Mouse (Mus musculus) CH12.LX (cell line): ENCODE measurements around the gene Crip1. TPM values are rescaled to one million over a fixed set of nuclear protein-coding genes. Genes with fewer than 3 reads are reported as not detected.
A peak's percentile ranks its signal among the peaks of the same experiment; 100 is the strongest.

Source experiments
- DNase-seq: peaks from one replicate; pipeline ENCODE4 v3.0.0-alpha.2; 2013; ENCODE audit errors: extremely low read depth
- H3K27ac ChIP-seq: 2 replicates; pipeline ENCODE4 v1.5.1; 2012; ENCODE audit warnings: low read depth, mild to moderate bottlenecking, control low read depth, moderate library complexity; ENCODE audit not compliant: insufficient read depth
- H3K27me3 ChIP-seq: replicated peaks from 2 replicates; pipeline ENCODE3; 2012; ENCODE audit warnings: inconsistent platforms
- H3K36me3 ChIP-seq, 2 experiments: replicated peaks in 1 of 2; 2 replicates each; pipeline versions ENCODE3 to v1.6.1; 2012; ENCODE audit warnings: inconsistent platforms in 1 of 2, low read length in 1 of 2, mild to moderate bottlenecking in 1 of 2, mixed read lengths in 1 of 2, moderate library complexity in 1 of 2; ENCODE audit not compliant: control insufficient read depth in 1 of 2, insufficient read depth in 1 of 2
- H3K4me1 ChIP-seq, 2 experiments: 2 replicates each; pipeline ENCODE4 v1.6.1; 2012; ENCODE audit warnings: inconsistent platforms in 1 of 2, moderate library complexity in 1 of 2; ENCODE audit not compliant: insufficient read depth in 2 of 2, control insufficient read depth in 1 of 2
- H3K4me2 ChIP-seq: 2 replicates; pipeline ENCODE4 v1.6.1; 2012; ENCODE audit warnings: low read depth, mild to moderate bottlenecking, control low read depth; ENCODE audit not compliant: poor library complexity, insufficient read depth, severe bottlenecking
- H3K4me3 ChIP-seq, 3 experiments: fragments of 150-350 bp in 1 of 3; sonication (generic) in 1 of 3; replicated peaks in 1 of 3; 2 replicates each; pipeline versions ENCODE3 to v1.5.1; 2011 to 2012; ENCODE audit warnings: low read depth in 2 of 3, low read length in 2 of 3, mild to moderate bottlenecking in 2 of 3, moderate library complexity in 2 of 3, control low read depth in 1 of 3, improper control_type of control experiment in 1 of 3, inconsistent platforms in 1 of 3, mixed read lengths in 1 of 3; ENCODE audit not compliant: poor library complexity in 1 of 3
- H3K79me2 ChIP-seq: replicated peaks from 2 replicates; pipeline ENCODE4 v1.6.1; 2012; ENCODE audit warnings: mild to moderate bottlenecking, moderate library complexity; ENCODE audit not compliant: control insufficient read depth, poor library complexity, insufficient read depth, severe bottlenecking; ENCODE audit errors: extremely low read depth
- H3K9ac ChIP-seq: 2 replicates; pipeline ENCODE4 v1.6.1; 2012; ENCODE audit warnings: low read depth, mild to moderate bottlenecking, control low read depth, moderate library complexity; ENCODE audit not compliant: insufficient read depth
- H3K9me3 ChIP-seq: replicated peaks from 2 replicates; pipeline ENCODE3; 2012; ENCODE audit warnings: low read length, inconsistent platforms, mixed read lengths
- BHLHE40 ChIP-seq: IDR thresholded peaks from 2 replicates; pipeline ENCODE4 v1.6.1; 2011; ENCODE audit warnings: mild to moderate bottlenecking, low read depth, low read length, improper control_type of control experiment
- CHD1 ChIP-seq: IDR thresholded peaks from 2 replicates; pipeline ENCODE4 v1.6.1; 2012; ENCODE audit warnings: low read depth, low read length, improper control_type of control experiment, inconsistent platforms
- CHD2 ChIP-seq: IDR thresholded peaks from 2 replicates; pipeline ENCODE4 v1.6.1; 2011; ENCODE audit warnings: low read length, improper control_type of control experiment
- CTCF ChIP-seq, 2 experiments: IDR thresholded peaks in 1 of 2; conservative IDR thresholded peaks in 1 of 2; 2 replicates each; pipeline ENCODE4 v1.5.1; 2011 to 2012; ENCODE audit warnings: low read depth in 2 of 2, low read length in 2 of 2, improper control_type of control experiment in 1 of 2, inconsistent platforms in 1 of 2, mild to moderate bottlenecking in 1 of 2, moderate library complexity in 1 of 2
- E2F4 ChIP-seq: IDR thresholded peaks from 2 replicates; pipeline ENCODE4 v1.6.1; 2011; ENCODE audit warnings: low read depth, low read length, improper control_type of control experiment; ENCODE audit not compliant: insufficient replicate concordance
- EP300 ChIP-seq: IDR thresholded peaks from 2 replicates; pipeline ENCODE4 v1.6.1; 2011; ENCODE audit warnings: low read length, improper control_type of control experiment
- GABPA ChIP-seq: IDR thresholded peaks from 2 replicates; pipeline ENCODE4 v1.6.1; 2012; ENCODE audit warnings: low read depth, low read length, improper control_type of control experiment, inconsistent platforms; ENCODE audit not compliant: insufficient replicate concordance
- HCFC1 ChIP-seq: IDR thresholded peaks from 2 replicates; pipeline ENCODE4 v1.6.1; 2012; ENCODE audit warnings: low read depth, mild to moderate bottlenecking, inconsistent platforms, low read length, improper control_type of control experiment
- JUN ChIP-seq: IDR thresholded peaks from 2 replicates; pipeline ENCODE4 v1.6.1; 2011; ENCODE audit warnings: low read depth, mild to moderate bottlenecking, low read length, improper control_type of control experiment, moderate library complexity; ENCODE audit not compliant: insufficient read depth
- JUND ChIP-seq: conservative IDR thresholded peaks from 2 replicates; pipeline ENCODE4 v1.6.1; 2011; ENCODE audit warnings: low read depth, low read length, improper control_type of control experiment
- KAT2A ChIP-seq: IDR thresholded peaks from 2 replicates; pipeline ENCODE4 v1.6.1; 2012; ENCODE audit warnings: low read length, improper control_type of control experiment, inconsistent platforms; ENCODE audit not compliant: insufficient replicate concordance
- MAFK ChIP-seq: IDR thresholded peaks from 2 replicates; pipeline ENCODE4 v1.6.1; 2011; ENCODE audit warnings: low read length, improper control_type of control experiment; ENCODE audit not compliant: insufficient replicate concordance
- MAX ChIP-seq: IDR thresholded peaks from 2 replicates; pipeline ENCODE4 v1.6.1; 2011; ENCODE audit warnings: low read length, improper control_type of control experiment
- SIN3A ChIP-seq: IDR thresholded peaks from 2 replicates; pipeline ENCODE4 v1.6.1; 2012; ENCODE audit warnings: low read length, improper control_type of control experiment, inconsistent platforms
- TBP ChIP-seq: conservative IDR thresholded peaks from 2 replicates; pipeline ENCODE4 v1.6.1; 2011; ENCODE audit warnings: low read depth, low read length, improper control_type of control experiment
- TCF12 ChIP-seq: IDR thresholded peaks from 2 replicates; pipeline ENCODE4 v1.6.1; 2014; ENCODE audit warnings: low read depth, mild to moderate bottlenecking, inconsistent platforms, low read length, improper control_type of control experiment
- UBTF ChIP-seq: IDR thresholded peaks from 2 replicates; pipeline ENCODE4 v1.6.1; 2012; ENCODE audit warnings: low read depth, mild to moderate bottlenecking, inconsistent platforms, low read length, improper control_type of control experiment, moderate library complexity
- USF1 ChIP-seq: IDR thresholded peaks from 2 replicates; pipeline ENCODE4 v1.6.1; 2014; ENCODE audit warnings: low read depth, mild to moderate bottlenecking, inconsistent platforms, low read length, improper control_type of control experiment
- USF2 ChIP-seq: conservative IDR thresholded peaks from 2 replicates; pipeline ENCODE4 v1.6.1; 2011; ENCODE audit warnings: low read depth, low read length, improper control_type of control experiment
- ZC3H11A ChIP-seq: IDR thresholded peaks from 2 replicates; pipeline ENCODE4 v1.6.1; 2012; ENCODE audit warnings: low read depth, mild to moderate bottlenecking, inconsistent platforms, low read length, improper control_type of control experiment
- ZKSCAN1 ChIP-seq: IDR thresholded peaks from 2 replicates; pipeline ENCODE4 v1.6.1; 2012; ENCODE audit warnings: low read depth, inconsistent platforms, low read length, improper control_type of control experiment, borderline replicate concordance
- ZMIZ1 ChIP-seq: IDR thresholded peaks from 2 replicates; pipeline ENCODE4 v1.6.1; 2012; ENCODE audit warnings: low read depth, mild to moderate bottlenecking, inconsistent platforms, low read length, improper control_type of control experiment
- ZNF384 ChIP-seq: IDR thresholded peaks from 2 replicates; pipeline ENCODE4 v1.6.1; 2012; ENCODE audit warnings: low read depth, low read length, improper control_type of control experiment, inconsistent platforms
- dilution Hi-C: fragments of 300-500 bp; cut with MboI; formaldehyde crosslinking; loops from 2 replicates; pipeline ENCODE4 v1.14.3; 2020; ENCODE audit warnings: low sequenced_read_pairs; ENCODE audit not compliant: extremely low pct_unique_long_range_greater_than_20kb, extremely low pct_ligation_motif_present
- in situ Hi-C: fragments of 300-500 bp; cut with MboI; formaldehyde crosslinking; loops from 3 replicates; pipeline ENCODE4 v1.14.3; 2019; ENCODE audit warnings: low sequenced_read_pairs, low pct_ligation_motif_present, low pct_unique_long_range_greater_than_20kb, mixed read lengths
- polyA plus RNA-seq: library from polyadenylated mRNA; unstranded; fragments of >175 nt; gene quantifications from 2 replicates; pipeline ENCODE4 v1.2.1, GENCODE M21; 2012; ENCODE audit warnings: low read depth; ENCODE audit not compliant: insufficient read length
- total RNA-seq, 2 experiments: library from RNA; depleted of rRNA; stranded (reverse); fragments of 300-350 nt in 1 of 2; fragments of >200 nt in 1 of 2; gene quantifications; 2 replicates each; pipeline ENCODE4 v1.2.3; 2012 to 2014

The Crip1 gene
- total and polyA plus RNA-seq, 3 experiments: 2.0 to 77.2 (median 2.8) TPM

DNA sequence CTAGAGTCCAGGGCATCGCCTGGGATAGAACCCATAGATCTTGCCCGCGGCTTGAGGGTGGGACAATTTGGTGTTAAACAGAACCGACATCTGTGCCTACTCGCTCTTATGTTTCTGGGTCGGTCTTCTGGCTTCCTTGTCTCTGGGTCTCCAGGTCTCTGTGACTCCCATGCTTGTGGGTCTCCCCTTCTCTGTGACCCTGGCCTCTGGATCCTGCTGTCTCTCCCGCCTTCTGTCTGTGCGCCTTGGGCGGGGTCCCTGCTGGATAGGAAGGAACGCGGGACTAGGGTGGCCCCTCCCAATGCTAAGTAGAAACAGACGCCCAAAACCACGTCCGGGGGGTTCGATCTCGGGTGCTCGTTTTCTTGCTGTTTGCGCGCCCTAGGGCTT lies 6.2 kb downstream of the Crip1 start:
- Histone ChIP-seq H3K27me3 (peaks cover 68% of the 10 kb centered on the region), H3K4me1 (peaks cover 14 to 18% of the 10 kb centered on the region in 2 experiments), H3K79me2 (no peaks in the 10 kb centered on the region), H3K27ac (no peak overlapping the region), H3K36me3 (no peaks in the 10 kb centered on the region), H3K4me2 (peak overlapping the region; percentile 74), H3K4me3 (peak overlapping the region in 2 of 3 experiments; percentile 45 to 80), H3K9me3 (no peaks in the 10 kb centered on the region), H3K9ac (peak overlapping the region; percentile 49; the same call in 1 of the 2 replicates)
- TF ChIP-seq MAFK (no peak), TCF12 (0 out of 2 replicates have a peak, but pooled peaks have one; percentile 7), UBTF (no peak), ZNF384 (no peak), KAT2A (no peak), SIN3A (peak; percentile 66; the same call in 1 of the 2 replicates), ZMIZ1 (no peak; the same call in 1 of the 2 replicates)
- no peak for DNase-seq
- dilution Hi-C loops (no loop called here), in situ Hi-C loops (loop anchor here (5.0 kb wide), 1 partner anchor 135 kb away; no protein-coding TSS in a partner anchor)

DNA sequence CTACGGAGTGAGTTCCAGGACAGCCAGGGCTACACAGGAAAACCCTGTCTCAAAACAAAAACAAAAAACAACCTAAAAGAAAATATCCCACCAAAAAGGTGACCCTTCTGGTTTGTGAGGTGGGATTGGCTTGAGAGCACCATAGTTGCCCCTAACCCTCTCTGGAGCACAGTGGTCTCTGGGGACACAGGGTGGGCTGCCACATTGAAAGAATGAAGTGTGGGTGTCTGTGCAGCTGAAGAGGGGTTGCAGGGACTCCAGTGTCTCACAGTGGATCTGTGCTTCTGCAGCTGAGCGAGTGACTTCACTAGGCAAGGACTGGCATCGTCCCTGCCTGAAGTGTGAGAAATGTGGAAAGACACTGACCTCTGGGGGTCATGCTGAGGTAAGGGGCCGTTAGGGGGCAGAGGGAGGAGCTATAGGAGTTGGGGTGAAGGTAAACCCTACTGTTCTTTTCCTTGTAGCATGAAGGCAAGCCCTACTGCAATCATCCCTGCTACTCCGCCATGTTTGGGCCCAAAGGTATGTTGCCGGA lies 6.9 kb downstream of the Crip1 start:
- H3K79me2 ChIP-seq: no peaks in the 10 kb centered on the region
- H3K4me1 ChIP-seq: peaks cover 10 to 20% of the 10 kb centered on the region in 2 experiments
- dilution Hi-C loops: no loop called here
- H3K9ac ChIP-seq: no peak overlapping the region
- no peak overlapping the region for H3K27ac ChIP-seq
- no peak for TF ChIP-seq JUND
- no peak for TF ChIP-seq CTCF (conservative IDR thresholded peaks at IDR 0.05 in 1 of 2, IDR thresholded peaks at IDR 0.05 in 1 of 2; ENCODE audit: low read depth in 2 of 2, low read length in 2 of 2)
- TF ChIP-seq KAT2A: no peak
- no peak for TF ChIP-seq HCFC1
- no peak for TF ChIP-seq ZKSCAN1
- no peak for TF ChIP-seq ZMIZ1
- TF ChIP-seq CHD2: no peak
- TF ChIP-seq JUN: no peak
- no peak for TF ChIP-seq EP300
- TF ChIP-seq TBP: no peak
- TF ChIP-seq MAX: no peak
- no peak for TF ChIP-seq GABPA
- no peak for TF ChIP-seq CHD1
- TF ChIP-seq USF1: no peak
- TF ChIP-seq ZC3H11A: no peak
- no peak for TF ChIP-seq E2F4
- no peak for TF ChIP-seq USF2
- TF ChIP-seq BHLHE40: no peak
- in situ Hi-C loops: loop anchor here (5.0 kb wide), 1 partner anchor 136 kb away; no protein-coding TSS in a partner anchor
- no peak for DNase-seq
- H3K4me2 ChIP-seq: no peak overlapping the region
- peaks cover 2 to 8% of the 10 kb centered on the region in 2 experiments for H3K36me3 ChIP-seq
- no peaks in the 10 kb centered on the region for H3K9me3 ChIP-seq
- no peak overlapping the region for H3K4me3 ChIP-seq
- peaks cover 65% of the 10 kb centered on the region for H3K27me3 ChIP-seq
